Mouse (Mus musculus) CH12.LX (cell line): ENCODE measurements at regions not wholly inside any gene's neighbourhood (a gene's known extent, or its start where the extent isn't known, plus 50 kb on each side); places are given as distances from the start of the nearest gene placed in this dataset.

ENCODE experiments used
- DNase-seq: peaks from one replicate; pipeline ENCODE4 v3.0.0-alpha.2; 2013; ENCODE audit errors: extremely low read depth
- H3K27ac ChIP-seq: 2 replicates; pipeline ENCODE4 v1.5.1; 2012; ENCODE audit warnings: low read depth, mild to moderate bottlenecking, control low read depth, moderate library complexity; ENCODE audit not compliant: insufficient read depth
- H3K27me3 ChIP-seq: replicated peaks from 2 replicates; pipeline ENCODE3; 2012; ENCODE audit warnings: inconsistent platforms
- H3K36me3 ChIP-seq, 2 experiments: replicated peaks in 1 of 2; 2 replicates each; pipeline versions ENCODE3 to v1.6.1; 2012; ENCODE audit warnings: inconsistent platforms in 1 of 2, low read length in 1 of 2, mild to moderate bottlenecking in 1 of 2, mixed read lengths in 1 of 2, moderate library complexity in 1 of 2; ENCODE audit not compliant: control insufficient read depth in 1 of 2, insufficient read depth in 1 of 2
- H3K4me1 ChIP-seq, 2 experiments: 2 replicates each; pipeline ENCODE4 v1.6.1; 2012; ENCODE audit warnings: inconsistent platforms in 1 of 2, moderate library complexity in 1 of 2; ENCODE audit not compliant: insufficient read depth in 2 of 2, control insufficient read depth in 1 of 2
- H3K4me2 ChIP-seq: 2 replicates; pipeline ENCODE4 v1.6.1; 2012; ENCODE audit warnings: low read depth, mild to moderate bottlenecking, control low read depth; ENCODE audit not compliant: poor library complexity, insufficient read depth, severe bottlenecking
- H3K4me3 ChIP-seq, 3 experiments: fragments of 150-350 bp in 1 of 3; sonication (generic) in 1 of 3; replicated peaks in 1 of 3; 2 replicates each; pipeline versions ENCODE3 to v1.5.1; 2011 to 2012; ENCODE audit warnings: low read depth in 2 of 3, low read length in 2 of 3, mild to moderate bottlenecking in 2 of 3, moderate library complexity in 2 of 3, control low read depth in 1 of 3, improper control_type of control experiment in 1 of 3, inconsistent platforms in 1 of 3, mixed read lengths in 1 of 3; ENCODE audit not compliant: poor library complexity in 1 of 3
- H3K79me2 ChIP-seq: replicated peaks from 2 replicates; pipeline ENCODE4 v1.6.1; 2012; ENCODE audit warnings: mild to moderate bottlenecking, moderate library complexity; ENCODE audit not compliant: control insufficient read depth, poor library complexity, insufficient read depth, severe bottlenecking; ENCODE audit errors: extremely low read depth
- H3K9ac ChIP-seq: 2 replicates; pipeline ENCODE4 v1.6.1; 2012; ENCODE audit warnings: low read depth, mild to moderate bottlenecking, control low read depth, moderate library complexity; ENCODE audit not compliant: insufficient read depth
- H3K9me3 ChIP-seq: replicated peaks from 2 replicates; pipeline ENCODE3; 2012; ENCODE audit warnings: low read length, inconsistent platforms, mixed read lengths
- BHLHE40 ChIP-seq: IDR thresholded peaks from 2 replicates; pipeline ENCODE4 v1.6.1; 2011; ENCODE audit warnings: mild to moderate bottlenecking, low read depth, low read length, improper control_type of control experiment
- CHD2 ChIP-seq: IDR thresholded peaks from 2 replicates; pipeline ENCODE4 v1.6.1; 2011; ENCODE audit warnings: low read length, improper control_type of control experiment
- EP300 ChIP-seq: IDR thresholded peaks from 2 replicates; pipeline ENCODE4 v1.6.1; 2011; ENCODE audit warnings: low read length, improper control_type of control experiment
- ETS1 ChIP-seq: conservative IDR thresholded peaks from 2 replicates; pipeline ENCODE4 v1.6.1; 2012; ENCODE audit warnings: low read depth, mild to moderate bottlenecking, inconsistent platforms, low read length, improper control_type of control experiment, moderate library complexity
- GABPA ChIP-seq: IDR thresholded peaks from 2 replicates; pipeline ENCODE4 v1.6.1; 2012; ENCODE audit warnings: low read depth, low read length, improper control_type of control experiment, inconsistent platforms; ENCODE audit not compliant: insufficient replicate concordance
- HCFC1 ChIP-seq: IDR thresholded peaks from 2 replicates; pipeline ENCODE4 v1.6.1; 2012; ENCODE audit warnings: low read depth, mild to moderate bottlenecking, inconsistent platforms, low read length, improper control_type of control experiment
- IRF4 ChIP-seq: IDR thresholded peaks from 2 replicates; pipeline ENCODE4 v1.6.1; 2014; ENCODE audit warnings: low read depth, mild to moderate bottlenecking, inconsistent platforms, low read length, improper control_type of control experiment
- JUND ChIP-seq: conservative IDR thresholded peaks from 2 replicates; pipeline ENCODE4 v1.6.1; 2011; ENCODE audit warnings: low read depth, low read length, improper control_type of control experiment
- KAT2A ChIP-seq: IDR thresholded peaks from 2 replicates; pipeline ENCODE4 v1.6.1; 2012; ENCODE audit warnings: low read length, improper control_type of control experiment, inconsistent platforms; ENCODE audit not compliant: insufficient replicate concordance
- MAFK ChIP-seq: IDR thresholded peaks from 2 replicates; pipeline ENCODE4 v1.6.1; 2011; ENCODE audit warnings: low read length, improper control_type of control experiment; ENCODE audit not compliant: insufficient replicate concordance
- MAX ChIP-seq: IDR thresholded peaks from 2 replicates; pipeline ENCODE4 v1.6.1; 2011; ENCODE audit warnings: low read length, improper control_type of control experiment
- MAZ ChIP-seq: IDR thresholded peaks from 2 replicates; pipeline ENCODE4 v1.6.1; 2012; ENCODE audit warnings: low read depth, mild to moderate bottlenecking, inconsistent platforms, low read length, improper control_type of control experiment, moderate library complexity
- MYC ChIP-seq: IDR thresholded peaks from 2 replicates; pipeline ENCODE4 v1.6.1; 2011; ENCODE audit warnings: low read depth, mild to moderate bottlenecking, improper control_type of control experiment, low read length
- PAX5 ChIP-seq: IDR thresholded peaks from 2 replicates; pipeline ENCODE4 v1.6.1; 2012; ENCODE audit warnings: low read length, inconsistent platforms, mixed read lengths
- POLR2A ChIP-seq: IDR thresholded peaks from 2 replicates; pipeline ENCODE4 v1.6.1; 2011; ENCODE audit warnings: low read depth, mild to moderate bottlenecking, improper control_type of control experiment, low read length
- SMC3 ChIP-seq: IDR thresholded peaks from 2 replicates; pipeline ENCODE4 v1.6.1; 2011; ENCODE audit warnings: low read depth, low read length, improper control_type of control experiment
- TBP ChIP-seq: conservative IDR thresholded peaks from 2 replicates; pipeline ENCODE4 v1.6.1; 2011; ENCODE audit warnings: low read depth, low read length, improper control_type of control experiment
- UBTF ChIP-seq: IDR thresholded peaks from 2 replicates; pipeline ENCODE4 v1.6.1; 2012; ENCODE audit warnings: low read depth, mild to moderate bottlenecking, inconsistent platforms, low read length, improper control_type of control experiment, moderate library complexity
- USF1 ChIP-seq: IDR thresholded peaks from 2 replicates; pipeline ENCODE4 v1.6.1; 2014; ENCODE audit warnings: low read depth, mild to moderate bottlenecking, inconsistent platforms, low read length, improper control_type of control experiment
- ZMIZ1 ChIP-seq: IDR thresholded peaks from 2 replicates; pipeline ENCODE4 v1.6.1; 2012; ENCODE audit warnings: low read depth, mild to moderate bottlenecking, inconsistent platforms, low read length, improper control_type of control experiment
- ZNF384 ChIP-seq: IDR thresholded peaks from 2 replicates; pipeline ENCODE4 v1.6.1; 2012; ENCODE audit warnings: low read depth, low read length, improper control_type of control experiment, inconsistent platforms
- dilution Hi-C: fragments of 300-500 bp; cut with MboI; formaldehyde crosslinking; loops from 2 replicates; pipeline ENCODE4 v1.14.3; 2020; ENCODE audit warnings: low sequenced_read_pairs; ENCODE audit not compliant: extremely low pct_unique_long_range_greater_than_20kb, extremely low pct_ligation_motif_present
- in situ Hi-C: fragments of 300-500 bp; cut with MboI; formaldehyde crosslinking; loops from 3 replicates; pipeline ENCODE4 v1.14.3; 2019; ENCODE audit warnings: low sequenced_read_pairs, low pct_ligation_motif_present, low pct_unique_long_range_greater_than_20kb, mixed read lengths

DNA sequence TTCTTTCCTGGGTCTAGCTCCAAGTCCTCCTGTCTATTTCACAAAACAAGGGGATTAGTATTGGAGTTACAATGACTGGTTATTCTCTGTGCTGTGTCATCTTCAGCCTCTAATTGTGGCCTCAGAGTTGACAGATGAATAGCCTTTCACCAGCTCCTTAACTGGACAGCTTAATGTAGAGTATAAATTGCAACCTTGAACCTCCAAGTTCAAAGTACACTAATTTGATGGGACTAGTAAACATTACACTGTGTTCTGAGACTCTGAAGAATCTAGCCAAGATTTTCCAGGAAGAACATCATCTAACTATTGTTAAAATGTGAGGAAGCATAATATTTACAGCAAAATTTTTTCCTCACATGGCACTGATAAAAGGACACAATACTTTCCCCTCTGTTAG is 118.9 kb downstream of the Osr1 start:
- in situ Hi-C loops = no loop called here
- no peak overlapping the region for H3K4me2 ChIP-seq
- H3K9me3 ChIP-seq = no peaks in the 10 kb centered on the region
- H3K4me1 ChIP-seq = no peaks in the 10 kb centered on the region
- dilution Hi-C loops = no loop called here
- H3K27ac ChIP-seq = no peak overlapping the region
- DNase-seq = no peak
- H3K79me2 ChIP-seq = no peaks in the 10 kb centered on the region
- no peak overlapping the region for H3K9ac ChIP-seq
- no peaks in the 10 kb centered on the region for H3K36me3 ChIP-seq
- no peaks in the 10 kb centered on the region for H3K27me3 ChIP-seq
- H3K4me3 ChIP-seq = no peak overlapping the region
- TF ChIP-seq HCFC1 (no peak), KAT2A (no peak), ETS1 (no peak), EP300 (no peak), CHD2 (no peak), MAFK (no peak), USF1 (no peak), IRF4 (no peak), MYC (no peak), MAZ (no peak), GABPA (no peak), ZMIZ1 (no peak), TBP (no peak), UBTF (no peak), BHLHE40 (no peak), MAX (no peak), SMC3 (no peak), JUND (no peak), ZNF384 (no peak), PAX5 (no peak)

DNA sequence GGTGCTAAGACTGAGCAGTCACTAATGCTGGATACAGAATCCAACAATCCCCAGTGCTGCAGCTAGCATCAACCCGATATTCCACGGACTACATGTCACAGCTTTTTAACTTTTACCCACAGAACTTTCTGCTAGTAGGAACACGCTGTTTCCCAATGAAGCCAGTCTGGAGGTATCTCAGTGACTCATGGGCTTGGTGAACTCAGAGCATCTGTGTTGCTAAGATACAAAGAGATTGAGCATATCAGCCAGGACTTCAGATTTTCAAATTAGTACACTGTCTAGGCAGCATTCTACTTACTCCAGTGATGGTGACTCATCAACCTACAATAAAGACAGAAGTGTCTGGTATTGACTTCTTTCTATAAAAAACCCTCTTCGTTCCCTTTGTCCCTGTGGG is 119.6 kb downstream of the Osr1 start:
- no peak overlapping the region for H3K27ac ChIP-seq
- no peaks in the 10 kb centered on the region for H3K36me3 ChIP-seq
- no peak for TF ChIP-seq POLR2A
- H3K4me1 ChIP-seq = no peaks in the 10 kb centered on the region
- H3K4me3 ChIP-seq = no peak overlapping the region
- H3K4me2 ChIP-seq = no peak overlapping the region
- dilution Hi-C loops (no loop called here), in situ Hi-C loops (no loop called here)
- no peaks in the 10 kb centered on the region for H3K79me2 ChIP-seq
- H3K9ac ChIP-seq = no peak overlapping the region
- H3K9me3 ChIP-seq = no peaks in the 10 kb centered on the region
- DNase-seq = no peak
- H3K27me3 ChIP-seq = no peaks in the 10 kb centered on the region
